Mouse (Mus musculus) adrenal gland, postnatal 4 days (tissue): ENCODE data around the gene B4galnt3. TPM values are rescaled to one million over a fixed set of nuclear protein-coding genes. Genes with fewer than 3 reads are reported as not detected.
"Not testable (repeated sequence)": the region's sequence is repeated elsewhere in the genome, so short reads cannot be mapped to it uniquely, and the experiment has no call there.

Experiments used
- DNase-seq, 2 experiments: peaks; one replicate each; pipeline ENCODE4 v3.0.0; 2021 to 2022; ENCODE audit warnings: low spot score in 2 of 2, mixed read lengths in 2 of 2
- long read RNA-seq, 2 experiments: library from polyadenylated mRNA; stranded (forward); transcript quantifications; one replicate each; pipeline ENCODE4 v2.0.0; 2021
- total RNA-seq, 2 experiments: library from RNA; stranded (reverse); gene quantifications; 2 replicates each; pipeline ENCODE4 v1.2.3; 2021

B4galnt3 gene
- 1 to 10 TPM; 6.7 to 8.7 TPM for total RNA-seq
- long read RNA-seq, experiment 1 = 0 reads
- long read RNA-seq, experiment 2, partial matches to known transcripts = 3 of 8 reads
- long read RNA-seq, experiment 2, other reads (novel, unspliced or antisense) = 3 of 8 reads

DNA sequence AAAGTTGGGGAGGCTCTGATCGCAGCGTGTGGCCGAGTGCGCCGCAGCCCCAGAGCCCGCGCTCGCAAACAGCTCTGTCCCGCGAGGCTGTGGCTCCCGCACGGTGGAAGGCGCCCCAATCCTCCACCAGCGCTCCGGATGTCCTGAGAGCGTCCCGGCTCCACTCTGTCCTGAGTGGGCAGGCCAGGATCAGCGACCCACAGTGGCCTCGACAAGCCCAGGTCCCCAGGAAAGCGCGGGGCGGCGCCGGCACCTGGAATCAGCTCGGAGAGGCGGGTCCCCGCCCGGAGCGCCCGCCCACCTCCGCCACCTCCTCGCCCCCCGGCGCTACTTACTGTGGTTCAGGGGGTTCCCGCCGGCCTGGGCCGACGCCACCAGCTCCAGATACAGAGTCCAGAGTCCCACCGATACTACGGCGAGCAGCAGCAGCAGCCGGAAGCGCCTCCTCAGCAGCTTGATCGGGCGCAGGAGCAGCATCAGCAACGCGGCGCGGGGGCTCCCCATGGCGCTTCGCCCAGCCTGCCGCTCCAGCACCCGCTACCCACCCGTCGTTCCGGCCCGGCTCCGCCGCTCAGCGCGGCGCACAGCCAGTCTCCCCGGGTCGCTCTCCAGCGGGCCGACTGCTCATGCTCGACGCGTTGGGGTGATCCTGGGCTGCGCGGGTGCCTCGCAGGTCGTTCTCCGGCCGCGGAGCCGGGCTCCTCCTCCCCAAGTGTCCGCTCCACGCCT is at the start of gene B4galnt3, which contains the start of gene D330020A13Rik:
TSS of gene B4galnt3 (minus strand) at position 504 of the 729 bp plus-strand sequence.
TSS of gene D330020A13Rik (plus strand) at position 309 of the 729 bp plus-strand sequence.
- DNase-seq = peak; percentile 14 to 24

DNA sequence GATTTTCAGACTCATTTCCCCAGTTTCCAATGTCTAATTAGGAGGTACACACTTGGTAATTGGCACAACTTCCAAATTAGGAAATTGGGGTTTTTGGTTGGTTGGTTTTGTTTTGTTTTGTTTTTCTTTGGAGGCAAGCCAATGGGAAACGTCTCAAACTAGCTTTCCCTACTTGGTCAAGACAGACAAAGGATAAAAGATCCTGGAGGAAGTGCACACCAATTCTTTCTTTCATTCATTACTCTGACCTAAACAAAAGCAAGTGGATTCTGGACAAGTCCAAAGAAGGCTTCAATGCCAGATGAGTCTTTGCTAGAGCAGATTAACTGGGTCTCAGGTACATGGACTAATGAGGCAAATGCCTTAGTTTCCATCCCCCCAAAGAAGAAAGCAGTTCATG is 49.6 kb upstream of the B4galnt3 start:
- no peak for DNase-seq

DNA sequence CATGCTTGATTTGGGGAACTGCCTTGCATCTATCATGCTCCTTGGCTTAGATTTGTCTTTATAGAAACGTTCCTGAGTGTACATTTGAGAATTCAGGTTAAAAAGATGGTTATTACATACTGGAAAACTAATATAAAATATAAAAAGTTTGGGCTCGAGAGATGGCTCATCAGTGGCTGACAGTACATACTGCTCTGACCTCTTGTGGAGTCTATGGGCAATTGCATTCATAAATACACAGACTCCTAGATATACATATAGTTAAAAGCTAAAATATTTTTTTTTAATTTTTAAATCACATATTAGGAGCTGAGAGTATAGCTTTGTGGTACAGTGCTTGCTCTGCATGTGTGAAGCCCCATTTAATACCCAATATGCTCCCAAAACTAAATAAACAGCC is 38.0 kb upstream of the B4galnt3 start:
- no peak for DNase-seq

DNA sequence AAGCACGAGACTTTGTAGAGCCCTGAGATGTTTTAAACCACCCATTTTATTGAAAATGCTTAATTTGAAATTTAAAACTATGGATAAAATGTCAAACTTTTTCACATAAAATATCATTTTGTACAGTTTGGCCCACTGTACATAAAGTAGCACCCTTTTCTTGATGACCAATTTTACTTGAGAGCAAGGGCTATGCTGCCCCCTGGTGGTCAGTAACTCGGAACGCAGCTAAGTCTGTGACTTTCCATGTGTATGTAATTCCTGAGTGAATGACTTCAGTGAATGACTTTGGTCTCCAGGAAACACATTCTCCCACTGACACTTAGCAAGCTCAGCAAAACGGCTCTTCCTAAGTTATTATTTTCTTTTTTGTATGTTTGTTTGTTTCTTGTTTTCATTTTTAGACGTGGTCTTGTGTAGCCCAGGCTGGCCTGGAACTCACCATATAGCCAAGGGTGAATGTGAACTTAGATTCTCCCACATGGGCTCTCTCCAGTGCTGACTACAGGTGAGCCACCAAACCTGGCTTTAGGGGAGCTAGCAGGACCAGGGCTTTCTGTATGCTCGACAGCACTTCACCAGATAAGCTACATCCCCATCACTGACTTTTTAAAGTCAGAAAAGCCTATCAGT is 30.1 kb upstream of the B4galnt3 start:
- peak; percentile 11 to 31 for DNase-seq

DNA sequence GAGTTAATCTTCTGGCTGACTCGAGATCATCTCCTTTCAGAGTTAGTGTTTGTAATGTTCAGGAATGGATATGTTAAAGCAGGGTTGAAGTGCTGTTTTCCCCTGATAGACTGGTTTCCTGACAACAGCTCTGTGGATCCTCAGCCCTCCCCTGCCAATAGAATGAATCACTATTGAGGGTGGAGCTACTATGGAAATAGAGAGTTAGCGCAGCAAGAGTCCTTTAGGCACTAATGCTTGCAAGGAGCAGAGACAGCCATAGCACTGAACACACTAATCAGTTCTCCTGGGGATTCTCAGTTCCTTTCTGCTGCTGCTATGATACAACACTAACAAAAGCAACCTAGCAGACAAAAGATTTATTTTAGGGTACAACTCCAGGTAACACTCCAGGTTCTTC is 26.0 kb upstream of the B4galnt3 start:
- DNase-seq = no peak

DNA sequence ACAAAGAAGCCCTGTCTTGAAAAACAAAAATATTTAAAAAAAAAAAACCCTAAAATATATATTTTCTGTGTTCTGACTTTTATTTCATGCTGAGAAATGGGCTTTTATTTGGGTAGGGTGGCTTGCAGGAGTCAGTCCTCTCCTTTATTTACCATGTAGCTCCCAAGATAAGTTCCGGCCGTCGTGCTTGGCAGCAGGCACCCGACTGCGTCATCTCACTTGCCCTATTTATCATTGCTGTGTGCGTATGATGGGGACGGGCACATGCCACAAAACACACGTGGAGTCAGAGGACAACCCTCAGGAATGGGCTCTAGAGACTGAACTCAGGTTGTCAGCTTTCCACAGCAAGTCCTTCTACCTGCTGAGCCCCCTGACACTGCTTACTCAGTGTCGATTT is 24.8 kb upstream of the B4galnt3 start:
- DNase-seq = no peak

DNA sequence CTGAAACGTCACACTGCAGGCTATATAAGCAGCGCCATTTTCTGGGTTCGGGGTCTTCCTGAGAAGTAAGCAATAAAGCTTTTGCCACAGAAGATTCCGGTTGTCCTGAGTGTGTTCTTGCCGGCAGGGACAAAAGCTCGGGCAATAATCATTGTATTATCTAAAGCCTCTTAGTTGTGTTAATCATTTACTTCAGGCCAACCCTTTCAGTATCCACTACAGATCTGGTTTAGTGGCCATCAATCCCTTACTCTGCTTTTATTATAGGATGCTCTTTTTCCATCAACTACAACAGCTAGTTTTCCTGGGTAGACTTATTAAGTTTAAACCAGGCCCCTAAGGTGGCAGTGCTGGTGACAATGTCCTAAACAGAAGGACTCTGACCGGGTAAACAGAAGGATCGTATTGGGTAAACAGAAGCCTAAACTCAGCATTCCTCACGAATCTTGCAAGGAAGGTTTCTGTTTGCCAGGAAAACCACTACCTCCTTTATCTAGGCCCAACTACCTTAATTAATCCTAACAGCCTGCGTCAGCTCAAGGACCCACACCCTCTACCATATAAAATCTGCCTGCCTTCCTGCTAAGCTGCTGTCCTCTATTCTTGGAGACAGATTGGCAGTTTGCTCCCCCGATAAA is 24.1 kb upstream of the B4galnt3 start:
- DNase-seq = no peak

DNA sequence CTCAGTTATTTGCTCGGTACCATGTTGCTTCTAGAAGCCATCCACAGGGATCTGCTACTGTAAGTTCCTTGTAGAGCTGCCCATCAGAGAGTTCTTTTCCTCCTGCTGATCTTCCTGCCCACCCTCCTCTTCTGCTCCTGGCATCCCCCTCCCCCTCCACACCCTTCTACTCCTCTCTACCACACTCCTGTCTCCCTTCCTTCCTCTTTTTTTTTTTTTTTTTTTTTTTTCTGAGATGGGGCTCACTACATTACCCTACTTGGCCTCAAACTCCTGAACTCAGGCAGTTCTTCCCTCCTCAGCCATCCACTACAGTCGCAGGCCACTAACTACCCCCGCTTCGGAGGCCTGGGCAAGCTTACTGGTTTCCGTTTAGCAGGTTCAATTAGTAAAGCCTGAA is 18.1 kb upstream of the B4galnt3 start:
- no peak for DNase-seq

DNA sequence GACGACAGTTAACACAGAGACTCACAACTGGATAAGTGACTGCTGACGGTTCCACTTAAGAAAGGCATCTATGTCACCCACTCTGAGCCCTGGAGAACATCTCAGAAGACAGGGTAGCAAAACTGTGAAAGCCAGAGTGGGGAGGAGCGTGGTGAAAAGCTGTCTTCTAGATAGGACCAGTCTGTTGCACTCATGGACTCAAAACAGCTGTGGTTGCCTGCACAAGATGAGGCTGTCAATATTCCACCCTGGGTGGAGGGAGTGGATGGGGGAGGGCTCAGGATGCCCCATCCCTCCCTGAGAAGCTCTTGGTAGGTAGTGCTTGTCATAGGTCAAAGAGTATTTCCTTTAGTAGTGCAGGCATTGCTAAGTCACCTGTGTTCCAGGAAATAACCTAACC is 15.4 kb upstream of the B4galnt3 start:
- no peak for DNase-seq

DNA sequence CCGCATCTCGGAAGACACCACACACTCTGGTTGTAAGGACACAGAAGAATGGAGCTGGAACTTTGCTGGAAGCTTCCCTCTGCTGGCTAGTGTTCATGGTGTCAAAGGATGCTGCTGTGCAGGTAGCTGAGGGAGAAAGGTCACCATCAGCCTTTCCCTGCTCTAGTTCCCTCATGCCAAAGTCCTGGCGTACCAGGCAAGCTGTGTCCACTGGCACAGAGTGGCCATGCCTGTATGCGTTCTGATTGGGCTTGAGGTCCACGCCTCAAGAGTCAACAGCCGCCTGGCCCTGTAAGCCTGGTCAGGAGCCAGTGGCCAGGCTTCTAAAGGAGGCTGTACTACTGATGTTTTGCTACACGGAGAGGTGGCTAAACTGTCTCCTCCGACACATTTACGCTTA is 15.0 kb upstream of the B4galnt3 start:
- no peak for DNase-seq

DNA sequence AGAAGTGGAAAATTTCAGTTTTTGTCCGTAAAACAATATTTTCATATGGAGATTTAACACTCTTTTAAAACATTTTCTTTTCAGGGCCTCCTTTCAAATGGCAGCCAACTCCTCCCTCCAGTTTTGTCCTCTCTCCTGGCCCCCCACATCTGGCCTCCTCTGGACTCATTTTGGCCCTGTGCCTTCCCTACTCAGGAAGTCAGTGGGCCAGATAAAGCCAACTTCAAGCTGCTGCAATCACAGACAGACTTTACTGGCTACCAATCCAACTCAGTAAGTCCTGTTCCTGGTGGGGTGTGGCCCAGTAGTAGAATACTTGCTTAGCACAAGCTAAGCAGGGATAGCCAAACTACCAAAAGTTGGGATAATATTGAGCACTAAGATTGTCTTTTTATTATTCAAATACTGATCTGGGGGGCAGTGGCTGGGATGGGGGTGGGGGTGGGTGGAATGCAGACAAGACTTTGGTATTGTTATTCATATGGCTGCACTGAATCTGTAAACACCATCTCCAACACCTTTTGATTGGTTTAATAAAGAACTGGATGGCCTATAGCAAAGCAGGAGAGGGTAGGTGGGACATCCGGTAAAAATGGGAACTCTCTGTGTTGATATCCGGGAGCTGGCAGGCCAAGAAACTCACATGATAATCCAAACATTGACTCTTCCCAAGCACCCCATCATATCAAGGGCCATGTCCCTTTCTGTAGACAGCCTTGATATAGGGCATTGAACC is 12.7 kb upstream of the B4galnt3 start:
- DNase-seq = no peak

DNA sequence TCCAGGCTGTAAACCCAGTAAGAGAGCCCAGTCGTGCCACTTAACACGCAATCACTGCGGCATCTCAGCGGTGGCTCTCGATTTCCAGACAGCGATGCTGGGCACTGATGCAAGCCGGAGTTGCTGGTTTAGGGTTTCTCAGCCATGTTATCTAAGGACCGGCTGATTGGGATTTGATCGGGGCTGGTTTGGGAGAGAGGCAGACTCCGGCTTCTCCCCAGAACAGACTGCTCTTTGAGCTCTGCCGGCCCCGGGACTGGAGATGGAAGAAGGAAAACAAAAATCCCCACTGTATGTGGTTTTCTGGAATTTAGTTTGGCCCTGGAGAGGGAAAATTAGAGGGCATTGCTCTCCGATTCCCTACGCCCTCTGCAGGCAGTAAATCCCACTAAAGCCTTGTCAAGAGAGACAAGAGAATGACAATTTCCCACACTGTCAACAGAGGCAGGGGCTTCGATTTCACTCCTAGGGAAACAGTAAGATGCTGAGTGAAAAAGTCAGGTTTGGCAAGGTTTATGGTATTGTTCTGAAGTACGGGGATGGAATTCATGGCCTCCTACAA is 8.5 kb upstream of the B4galnt3 start:
- DNase-seq = no peak

DNA sequence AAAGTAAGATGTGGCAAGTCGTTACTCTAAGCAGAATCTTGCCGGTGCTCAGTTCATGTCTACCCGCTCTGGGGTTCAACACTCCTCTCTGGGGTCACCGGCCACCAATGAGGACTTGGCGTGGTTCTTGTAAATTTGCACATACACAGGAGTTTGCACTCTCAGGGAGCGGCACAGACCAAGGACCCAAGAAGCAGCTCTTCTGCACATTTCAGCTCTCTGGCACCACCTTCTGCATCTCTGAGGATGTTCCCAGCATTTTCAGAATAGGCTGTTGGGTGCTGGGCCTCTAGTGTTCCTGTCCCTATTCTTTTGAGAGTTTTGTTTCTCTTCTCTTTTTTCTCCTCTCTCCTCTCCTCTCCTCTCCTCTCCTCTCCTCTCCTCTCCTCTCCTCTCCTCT is 6.8 kb upstream of the B4galnt3 start:
- no peak for DNase-seq

DNA sequence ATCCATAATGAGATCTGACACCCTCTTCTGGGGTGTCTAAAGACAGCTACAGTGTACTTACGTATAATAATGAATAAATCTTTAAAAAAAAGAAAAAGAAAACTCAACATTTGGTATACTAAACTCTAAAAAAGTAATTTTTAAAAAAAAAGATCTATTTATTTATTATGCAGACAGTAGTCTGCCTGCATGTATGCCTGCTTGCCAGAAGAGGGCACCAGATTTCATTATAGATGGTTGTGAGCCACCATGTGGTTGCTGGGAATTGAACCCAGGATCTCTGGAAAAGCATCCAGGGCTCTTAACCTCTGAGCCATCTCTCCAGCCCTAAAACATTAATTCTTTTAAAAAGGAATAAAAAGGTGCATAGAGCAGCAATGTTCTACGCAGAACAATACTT is 2.2 kb upstream of the B4galnt3 start:
- DNase-seq = not testable (repeated sequence)

DNA sequence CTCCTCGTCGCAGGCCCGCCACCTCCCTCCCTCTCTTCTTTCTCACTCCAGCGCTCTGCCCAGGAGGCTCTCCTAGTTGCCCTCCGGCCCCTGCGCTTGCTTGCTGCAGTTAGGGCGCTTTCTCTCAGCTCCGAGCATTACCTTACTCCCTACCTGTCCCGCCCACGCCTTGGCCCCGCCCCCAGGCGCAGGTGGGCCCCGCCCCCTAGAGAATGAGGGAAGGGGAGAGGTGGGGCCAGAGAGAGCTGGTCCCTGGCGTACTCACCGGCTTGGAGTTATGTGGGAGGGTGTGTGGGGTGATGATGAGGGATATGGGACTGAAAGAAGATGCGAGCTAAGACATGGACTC is 400 bp upstream of the B4galnt3 start:
- no peak for DNase-seq

DNA sequence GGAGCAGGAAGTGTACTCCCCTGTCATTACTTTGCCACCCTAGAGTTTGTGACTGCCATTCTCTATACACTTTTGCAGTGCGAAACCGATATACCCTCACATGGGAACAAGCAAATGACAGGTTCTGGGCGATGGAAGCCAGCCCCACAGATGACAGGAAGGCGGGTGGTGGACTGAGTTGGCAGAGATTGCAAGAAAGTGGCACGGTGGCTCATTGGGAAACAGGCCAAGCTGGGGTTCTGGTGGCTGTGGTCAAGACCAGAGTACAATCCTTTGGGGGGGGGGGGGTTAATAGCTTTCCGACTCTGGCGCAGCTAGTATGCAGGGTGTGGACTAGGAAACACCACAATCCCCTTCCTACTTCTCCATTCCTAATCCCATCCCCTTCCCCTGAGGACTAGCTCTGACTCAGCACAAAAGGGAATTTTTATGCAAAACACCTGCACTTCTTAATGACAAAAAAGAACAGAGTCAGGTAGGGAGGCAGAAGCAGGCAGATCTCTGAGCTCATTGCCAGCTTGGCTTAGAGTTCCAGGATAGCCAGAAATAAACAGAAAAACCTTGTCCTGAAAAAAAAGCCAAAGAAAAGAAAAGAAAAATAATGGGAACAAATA is 2.9 kb downstream of the B4galnt3 start:
- DNase-seq = no peak

DNA sequence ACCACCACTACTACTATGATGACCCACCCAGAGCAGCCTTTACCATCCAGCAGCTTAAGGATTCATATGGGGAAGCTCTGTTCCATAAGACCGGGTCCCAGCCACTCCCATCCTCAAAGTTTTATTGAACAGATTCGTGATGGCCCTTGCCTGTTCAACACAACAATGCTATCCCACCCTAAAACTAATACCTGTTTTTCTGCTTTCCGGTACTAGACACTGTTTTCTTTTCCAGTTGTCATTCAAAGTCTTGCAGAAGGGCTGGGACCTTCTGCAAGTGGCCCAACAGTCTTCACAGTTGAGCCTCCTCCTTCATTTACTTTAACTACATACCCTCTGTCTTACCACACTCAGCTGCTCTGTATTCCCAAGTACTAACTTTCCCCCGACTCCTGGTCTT is 4.9 kb downstream of the B4galnt3 start:
- DNase-seq = no peak

DNA sequence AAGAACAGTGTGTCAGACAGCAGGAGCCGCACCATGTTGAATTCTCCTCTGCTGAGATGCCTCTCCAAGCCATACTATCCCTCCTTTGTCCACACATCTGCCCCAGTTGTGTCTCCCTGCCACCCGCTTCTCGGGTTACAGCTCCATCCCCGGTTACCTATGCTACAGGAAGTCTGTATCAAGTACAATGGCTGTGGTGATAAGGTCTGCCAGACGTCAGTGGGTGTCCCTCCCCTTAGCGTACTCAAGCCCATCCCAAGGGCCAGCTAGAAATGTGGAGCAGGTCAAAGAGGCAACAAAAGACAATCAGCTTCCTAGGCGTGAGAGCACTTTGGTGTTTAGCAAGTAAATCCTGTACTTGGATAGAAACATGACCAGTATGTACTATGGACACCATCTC is 5.8 kb downstream of the B4galnt3 start:
- no peak for DNase-seq

DNA sequence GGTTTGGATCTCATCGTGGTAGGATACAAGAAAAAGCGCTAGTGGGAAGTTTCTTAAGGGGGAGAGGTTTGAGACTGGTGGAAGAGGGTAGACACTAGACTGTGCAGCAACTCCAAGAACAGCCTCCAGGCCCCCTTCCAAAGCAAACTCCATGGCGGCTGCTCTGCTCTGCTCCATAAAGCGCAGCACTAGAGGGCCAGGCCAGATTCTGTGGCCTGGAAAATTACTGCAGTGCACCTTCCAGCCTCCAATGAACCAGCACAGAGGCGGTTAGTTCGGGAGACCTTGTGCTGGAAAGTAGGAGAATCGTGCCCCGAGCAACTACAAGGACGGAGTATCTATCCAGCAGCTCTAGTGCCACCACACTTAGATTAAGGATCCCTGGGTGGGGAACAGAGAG is 7.1 kb downstream of the B4galnt3 start:
- no peak for DNase-seq

DNA sequence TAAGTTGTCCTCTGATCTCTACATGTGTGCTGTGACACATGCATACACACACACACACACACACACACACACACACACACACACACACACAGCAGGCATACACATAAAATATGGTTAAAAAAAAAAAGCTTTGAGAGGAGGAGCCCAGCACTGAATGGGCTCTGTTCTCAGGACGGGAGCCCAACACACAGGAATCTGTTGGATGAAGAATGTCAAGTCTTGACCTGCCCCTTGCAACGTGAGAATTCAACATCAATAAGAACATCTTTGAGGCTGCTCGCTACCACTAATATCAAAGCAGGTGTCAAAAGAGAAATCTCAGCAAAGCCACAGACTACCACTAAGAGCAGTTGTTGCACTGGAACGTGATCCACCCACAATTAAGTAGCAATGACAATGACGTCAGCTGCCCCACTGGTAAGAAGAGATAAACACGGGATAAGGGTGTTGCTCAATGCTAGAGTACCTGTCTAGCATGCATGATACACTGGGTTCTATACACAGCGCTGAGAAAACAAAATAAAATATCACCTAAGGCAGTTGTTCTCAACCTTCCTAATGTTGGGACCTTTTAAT is 17.4 kb downstream of the B4galnt3 start:
- DNase-seq = no peak

DNA sequence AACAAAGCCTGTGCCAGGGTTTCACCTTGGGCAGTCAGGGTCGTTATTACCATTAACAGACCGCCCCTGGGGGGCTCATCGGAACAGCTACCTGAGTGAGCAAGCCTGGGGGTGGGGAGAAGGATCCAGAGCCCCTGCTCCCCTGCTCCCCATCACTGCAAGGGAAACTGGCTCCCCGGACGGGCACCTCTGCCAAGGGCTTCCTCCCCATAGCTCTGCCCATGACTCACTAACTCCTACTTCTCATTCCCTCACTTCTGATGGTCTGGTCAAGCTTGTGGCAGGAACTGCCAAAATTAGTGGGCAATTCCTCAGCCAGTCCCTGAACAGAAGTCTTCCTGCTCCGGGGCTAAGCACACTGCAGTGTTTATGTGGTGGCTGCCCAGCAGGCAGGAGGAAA is 19.1 kb downstream of the B4galnt3 start:
- DNase-seq = no peak
